Mouse (Mus musculus): ENCODE measurements around the gene Cela2a. TPM values are rescaled to one million over a fixed set of nuclear protein-coding genes. Genes with fewer than 3 reads are reported as not detected.

The Cela2a gene
- polyA plus RNA-seq, 1 experiment from 2014 or later, result 22.4 TPM

DNA sequence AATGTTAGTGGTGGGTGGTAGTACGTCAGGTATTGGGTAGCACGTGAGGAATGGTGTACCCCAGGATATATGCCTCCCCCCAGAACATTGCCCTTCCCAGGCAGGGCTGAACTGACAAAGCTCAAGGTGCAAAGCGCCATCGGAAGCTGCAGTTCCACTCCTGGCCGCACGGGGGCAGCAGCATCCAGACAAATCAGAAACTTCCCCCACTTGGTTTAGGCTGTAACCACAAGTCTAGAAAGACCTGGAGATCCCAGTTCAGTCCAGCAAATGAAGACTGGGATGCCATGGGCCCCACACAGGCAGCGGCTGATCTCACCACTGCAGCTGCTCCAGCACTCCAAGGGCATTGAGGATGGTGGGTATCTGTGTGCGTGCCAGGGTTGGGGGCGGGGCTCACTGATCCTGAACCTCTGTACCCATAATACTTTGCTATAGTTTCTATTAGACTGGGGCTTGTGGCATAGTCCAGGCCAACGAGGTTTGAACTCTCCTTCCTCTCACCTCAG is 31.5 kb upstream of the Cela2a start:
- Histone ChIP-seq H3K4me2 (replicated peaks; ENCODE audit: low read depth) (no peak overlapping the region), H3K27me3 (ENCODE audit: control insufficient read depth, insufficient read depth, low read length) (no peaks in the 10 kb centered on the region), H3K36me3 (ENCODE audit: control insufficient read depth, insufficient read depth, low read length) (peaks cover 7% of the 10 kb centered on the region), H3K9me3 (ENCODE audit: control insufficient read depth, low read length) (no peaks in the 10 kb centered on the region), H3K4me1 (replicated peaks; ENCODE audit: control insufficient read depth, insufficient read depth) (no peaks in the 10 kb centered on the region), H3K27ac (replicated peaks) (0 out of 2 replicates have a peak overlapping the region, but pooled peaks have one; percentile 25), H3K4me3 (ENCODE audit: low read depth, low read length) (no peak overlapping the region), H3K9ac (ENCODE audit: low read length) (no peak overlapping the region)
- TF ChIP-seq EP300 (optimal IDR thresholded peaks at IDR 0.05) (no peak), CTCF (IDR thresholded peaks at IDR 0.05; ENCODE audit: low read depth) (peak; percentile 97)
- DNase-seq (ENCODE audit: low spot score) (peak; percentile 89), ATAC-seq (ENCODE audit: low FRiP score, low TSS enrichment) (peak; percentile 45)
- 12% methylated on average over 10 of the region's 10 CpGs for WGBS

DNA sequence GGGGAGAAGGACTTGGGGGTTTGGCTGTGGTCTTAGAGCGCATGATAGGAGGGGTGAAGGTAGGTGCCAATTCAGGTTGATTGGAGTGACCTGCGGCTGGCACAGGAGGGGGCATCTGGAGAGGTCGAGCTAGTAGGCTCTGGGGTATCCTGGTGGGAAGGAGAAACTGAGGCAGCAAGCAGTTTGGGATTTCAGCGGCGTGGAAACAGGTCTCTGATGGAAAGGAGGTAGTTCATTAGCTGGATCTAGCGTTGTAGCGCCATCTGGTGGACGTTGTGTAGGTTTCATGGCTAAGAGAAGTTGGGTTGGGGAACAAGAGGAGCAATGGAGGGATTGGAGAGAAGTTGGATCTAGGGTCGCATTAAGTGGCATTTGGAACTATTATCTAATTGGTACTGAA is 27.5 kb upstream of the Cela2a start:
- no peak overlapping the region for H3K27ac ChIP-seq (replicated peaks)
- WGBS, result 64% methylated on average over 9 of the region's 9 CpGs
- no peaks in the 10 kb centered on the region for H3K27me3 ChIP-seq (ENCODE audit: control insufficient read depth, insufficient read depth, low read length)
- no peak overlapping the region for H3K4me3 ChIP-seq (ENCODE audit: low read depth, low read length)
- H3K4me1 ChIP-seq (replicated peaks; ENCODE audit: control insufficient read depth, insufficient read depth), result no peaks in the 10 kb centered on the region
- ATAC-seq (ENCODE audit: low FRiP score, low TSS enrichment) (no peak), DNase-seq (ENCODE audit: low spot score) (peak; percentile 68)
- no peaks in the 10 kb centered on the region for H3K36me3 ChIP-seq (ENCODE audit: control insufficient read depth, insufficient read depth, low read length)
- no peaks in the 10 kb centered on the region for H3K9me3 ChIP-seq (ENCODE audit: control insufficient read depth, low read length)
- no peak overlapping the region for H3K9ac ChIP-seq (ENCODE audit: low read length)
- no peak overlapping the region for H3K4me2 ChIP-seq (replicated peaks; ENCODE audit: low read depth)
- TF ChIP-seq CTCF (IDR thresholded peaks at IDR 0.05; ENCODE audit: low read depth), result peak; percentile 88
- no peak for TF ChIP-seq EP300 (optimal IDR thresholded peaks at IDR 0.05)

DNA sequence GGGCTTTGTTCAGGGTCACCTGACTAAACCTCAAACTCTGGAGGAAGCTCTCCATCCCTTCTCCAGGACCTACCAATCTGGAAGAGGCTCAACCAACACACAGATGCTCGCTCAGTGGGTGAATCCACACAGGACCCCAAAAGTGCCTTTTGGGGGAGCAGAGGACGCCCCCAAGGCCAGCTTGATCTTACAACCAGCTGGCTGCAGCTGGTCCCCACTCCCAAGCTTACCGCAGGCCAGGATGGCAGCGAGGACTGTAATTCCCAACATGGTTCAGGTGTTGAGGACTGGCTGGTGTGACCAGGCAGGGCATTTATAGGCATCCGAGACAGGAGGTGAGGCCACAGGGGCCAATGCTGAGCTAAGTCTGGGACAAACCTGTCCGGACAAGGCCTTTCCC is 20.0 kb upstream of the Cela2a start, which contains the start of gene Ctrc:
Gene Ctrc (minus strand): TSS at position 361 of the 400 bp plus-strand sequence.
- 81% methylated on average over 6 of the region's 6 CpGs for WGBS
- no peak within 1 kb of the TSS for H3K4me2 ChIP-seq (replicated peaks; ENCODE audit: low read depth)

DNA sequence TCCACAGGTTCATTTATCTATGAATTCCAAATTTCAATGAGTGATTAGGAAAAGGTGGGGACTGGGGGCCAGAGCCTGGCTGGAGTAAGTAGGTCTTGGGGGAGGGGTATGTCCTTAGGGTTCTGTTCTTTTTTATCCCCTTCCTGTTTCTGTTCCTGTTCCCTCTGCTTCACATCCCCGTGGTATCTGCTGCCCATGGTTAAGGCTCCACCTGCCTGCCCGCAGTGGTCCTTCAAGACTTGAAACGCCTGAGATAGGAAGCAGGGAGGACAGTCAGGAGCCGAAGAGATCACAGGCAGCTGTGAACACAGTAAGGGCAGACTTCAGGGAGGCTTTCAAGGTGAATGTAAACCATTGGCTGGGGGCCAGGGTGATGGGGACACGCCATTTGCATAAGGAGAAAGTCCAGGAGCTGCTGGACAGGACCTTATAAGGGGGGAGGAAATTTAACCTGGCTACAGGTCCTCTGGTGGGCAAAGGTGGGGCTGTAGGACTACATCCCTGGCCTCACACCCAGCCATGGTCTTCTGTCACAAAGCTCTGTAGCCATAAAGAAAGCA is 8.7 kb upstream of the Cela2a start:
- Histone ChIP-seq H3K36me3 (ENCODE audit: control insufficient read depth, insufficient read depth, low read length) (no peaks in the 10 kb centered on the region), H3K4me1 (replicated peaks; ENCODE audit: control insufficient read depth, insufficient read depth) (no peaks in the 10 kb centered on the region), H3K9me3 (ENCODE audit: control insufficient read depth, low read length) (no peaks in the 10 kb centered on the region), H3K4me2 (replicated peaks; ENCODE audit: low read depth) (no peak overlapping the region), H3K4me3 (ENCODE audit: low read depth, low read length) (no peak overlapping the region), H3K9ac (ENCODE audit: low read length) (no peak overlapping the region), H3K27ac (replicated peaks) (no peak overlapping the region), H3K27me3 (ENCODE audit: control insufficient read depth, insufficient read depth, low read length) (no peaks in the 10 kb centered on the region)
- 48% methylated on average over 5 of the region's 5 CpGs for WGBS
- TF ChIP-seq EP300 (optimal IDR thresholded peaks at IDR 0.05) (no peak), CTCF (IDR thresholded peaks at IDR 0.05; ENCODE audit: low read depth) (no peak)
- DNase-seq (ENCODE audit: low spot score) (no peak), ATAC-seq (ENCODE audit: low FRiP score, low TSS enrichment) (peak; percentile 15; the same call in 1 of the 2 replicates)

More for the DNA sequence above, 20.0 kb upstream of the Cela2a start, which contains the start of gene Ctrc:
- Histone ChIP-seq H3K4me1 (replicated peaks; ENCODE audit: control insufficient read depth, insufficient read depth) (no peaks in the 10 kb centered on the region), H3K27ac (replicated peaks) (no peak within 1 kb of the TSS), H3K9me3 (ENCODE audit: control insufficient read depth, low read length) (no peaks in the 10 kb centered on the region), H3K9ac (ENCODE audit: low read length) (no peak within 1 kb of the TSS), H3K4me3 (ENCODE audit: low read depth, low read length) (no peak within 1 kb of the TSS), H3K27me3 (ENCODE audit: control insufficient read depth, insufficient read depth, low read length) (no peaks in the 10 kb centered on the region), H3K36me3 (ENCODE audit: control insufficient read depth, insufficient read depth, low read length) (no peaks in the 10 kb centered on the region)
- DNase-seq (ENCODE audit: low spot score) (no peak), ATAC-seq (ENCODE audit: low FRiP score, low TSS enrichment) (no peak)
- no peak for TF ChIP-seq EP300 (optimal IDR thresholded peaks at IDR 0.05)
- no peak for TF ChIP-seq CTCF (IDR thresholded peaks at IDR 0.05; ENCODE audit: low read depth)

DNA sequence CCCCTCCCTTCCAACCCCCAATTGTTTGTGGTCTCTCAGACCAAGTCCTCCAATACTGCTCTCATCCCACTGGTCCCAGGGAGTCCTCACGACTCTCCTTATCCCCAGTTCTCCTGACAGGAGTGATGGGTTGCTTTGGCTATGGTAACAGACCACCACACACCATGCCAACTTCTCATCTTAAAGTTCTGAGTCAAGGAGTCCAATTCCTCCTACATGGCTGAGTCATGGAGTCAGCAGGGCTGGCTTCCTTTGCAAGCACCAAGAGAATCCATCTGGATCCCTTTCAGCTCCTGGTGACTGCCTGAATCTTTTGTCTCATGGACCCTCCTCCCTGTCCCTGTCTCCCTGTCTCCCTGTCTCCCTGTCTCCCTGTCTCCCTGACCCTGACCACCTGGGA is 8.0 kb upstream of the Cela2a start:
- TF ChIP-seq CTCF (IDR thresholded peaks at IDR 0.05; ENCODE audit: low read depth), result no peak
- TF ChIP-seq EP300 (optimal IDR thresholded peaks at IDR 0.05), result no peak
- Histone ChIP-seq H3K9ac (ENCODE audit: low read length) (no peak overlapping the region), H3K4me1 (replicated peaks; ENCODE audit: control insufficient read depth, insufficient read depth) (no peaks in the 10 kb centered on the region), H3K27ac (replicated peaks) (no peak overlapping the region), H3K36me3 (ENCODE audit: control insufficient read depth, insufficient read depth, low read length) (no peaks in the 10 kb centered on the region), H3K4me2 (replicated peaks; ENCODE audit: low read depth) (no peak overlapping the region), H3K9me3 (ENCODE audit: control insufficient read depth, low read length) (no peaks in the 10 kb centered on the region), H3K27me3 (ENCODE audit: control insufficient read depth, insufficient read depth, low read length) (no peaks in the 10 kb centered on the region), H3K4me3 (ENCODE audit: low read depth, low read length) (no peak overlapping the region)
- 53% methylated on average over 1 of the region's 1 CpGs for WGBS
- no peak for DNase-seq (ENCODE audit: low spot score)
- no peak for ATAC-seq (ENCODE audit: low FRiP score, low TSS enrichment)

DNA sequence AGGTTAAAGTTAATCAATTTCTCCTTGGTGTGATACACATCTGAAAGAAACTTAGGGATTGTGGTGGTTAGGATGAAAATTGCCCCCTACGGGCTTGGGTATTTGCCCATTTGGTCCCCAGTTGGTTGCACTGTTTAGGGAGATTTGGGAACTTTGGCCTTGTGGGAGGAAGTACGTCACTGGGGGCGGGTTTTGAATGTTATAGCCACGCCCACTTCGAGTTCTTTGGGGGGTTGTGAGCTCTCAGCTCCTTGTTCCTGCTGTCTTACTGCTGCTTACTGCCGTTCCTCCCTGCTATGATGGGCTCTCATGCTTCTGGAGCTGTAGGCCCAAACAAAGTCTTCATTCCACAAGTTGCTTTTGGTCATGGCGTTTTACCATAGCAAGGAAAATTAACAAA is 5.4 kb upstream of the Cela2a start:
- no peak for TF ChIP-seq EP300 (optimal IDR thresholded peaks at IDR 0.05)
- no peak for TF ChIP-seq CTCF (IDR thresholded peaks at IDR 0.05; ENCODE audit: low read depth)
- ATAC-seq (ENCODE audit: low FRiP score, low TSS enrichment), result no peak
- WGBS, result 69% methylated on average over 7 of the region's 7 CpGs

More for the DNA sequence above, 5.4 kb upstream of the Cela2a start:
- Histone ChIP-seq H3K9ac (ENCODE audit: low read length) (no peak overlapping the region), H3K4me1 (replicated peaks; ENCODE audit: control insufficient read depth, insufficient read depth) (no peaks in the 10 kb centered on the region), H3K27me3 (ENCODE audit: control insufficient read depth, insufficient read depth, low read length) (no peaks in the 10 kb centered on the region), H3K4me2 (replicated peaks; ENCODE audit: low read depth) (no peak overlapping the region), H3K27ac (replicated peaks) (no peak overlapping the region), H3K4me3 (ENCODE audit: low read depth, low read length) (no peak overlapping the region), H3K9me3 (ENCODE audit: control insufficient read depth, low read length) (no peaks in the 10 kb centered on the region), H3K36me3 (ENCODE audit: control insufficient read depth, insufficient read depth, low read length) (no peaks in the 10 kb centered on the region)
- no peak for DNase-seq (ENCODE audit: low spot score)

All from stomach, postnatal 0 days (tissue).